Mouse (Mus musculus) brain, adult 2 months (tissue): ENCODE data around the gene Wdr19.
A peak's percentile ranks its signal among the peaks of the same experiment; 100 is the strongest.
"Not testable (repeated sequence)": the region's sequence is repeated elsewhere in the genome, so short reads cannot be mapped to it uniquely, and the experiment has no call there.

Experiments used
- DNase-seq: peaks from one replicate; pipeline ENCODE4 v3.0.0; 2011; ENCODE audit warnings: low read depth, low spot score

Gene Wdr19

GRCm38 (mm10) chr5:65298167-65298950 lies 98.9 kb downstream of the Wdr19 start:
- DNase-seq = no peak

- not testable (repeated sequence) for DNase-seq
These were observed 100.1 kb downstream of the Wdr19 start for GRCm38 (mm10) chr5:65299623-65300022.

GRCm38 (mm10) chr5:65300121-65300520 lies 100.6 kb downstream of the Wdr19 start:
- no peak for DNase-seq

- DNase-seq = peak; percentile 44
These were observed 106.0 kb downstream of the Wdr19 start for GRCm38 (mm10) chr5:65305516-65305915.

GRCm38 (mm10) chr5:65308208-65308607 lies 108.7 kb downstream of the Wdr19 start:
- DNase-seq = no peak

GRCm38 (mm10) chr5:65308866-65309265 lies 109.4 kb downstream of the Wdr19 start:
- no peak for DNase-seq
